Mouse (Mus musculus) lung, adult 2 months (tissue): ENCODE measurements around the gene Tssk6.

Source experiments
- CTCF ChIP-seq: fragments of 200-500 bp; IDR thresholded peaks from 2 replicates; pipeline ENCODE4 v1.5.1; 2011; ENCODE audit warnings: mild to moderate bottlenecking, low read length, control low read depth; ENCODE audit not compliant: insufficient read depth
- POLR2A ChIP-seq: fragments of 200-500 bp; IDR thresholded peaks from 2 replicates; pipeline ENCODE4 v1.6.1; 2011; ENCODE audit warnings: low read depth, mild to moderate bottlenecking, control low read depth, low read length, borderline replicate concordance; ENCODE audit errors: extremely low read depth

GRCm38 (mm10) chr8:69950300-69950699 lies 48.3 kb downstream of the Tssk6 start:
- TF ChIP-seq POLR2A (no peak), CTCF (no peak)
